Mouse (Mus musculus): Measurements from ENCODE around the gene Ate1.
"Not testable (repeated sequence)": the region's sequence is repeated elsewhere in the genome, so short reads cannot be mapped to it uniquely, and the experiment has no call there.

DNA sequence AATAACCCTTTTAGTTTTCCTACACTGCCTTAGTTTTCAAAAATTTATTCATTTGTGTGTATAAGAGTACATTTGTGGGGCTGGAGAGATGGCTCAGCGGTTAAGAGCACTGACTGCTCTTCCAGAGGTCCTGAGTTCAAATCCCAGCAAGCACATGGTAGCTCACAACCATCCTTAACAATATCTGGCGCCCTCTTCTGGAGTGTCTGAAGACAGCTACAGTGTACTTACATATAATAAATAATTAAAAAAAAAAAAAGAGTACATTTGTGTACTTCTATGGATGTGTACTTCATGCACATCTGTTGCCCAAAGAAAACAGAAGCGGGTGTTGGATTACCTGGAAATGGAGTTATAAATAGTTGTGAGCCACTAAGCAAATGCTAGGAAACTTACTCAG lies 41.2 kb downstream of the Ate1 start:
- TF ChIP-seq POLR2A (IDR thresholded peaks at IDR 0.05; ENCODE audit: low read depth, low read length); CTCF (IDR thresholded peaks at IDR 0.05; ENCODE audit: borderline replicate concordance, insufficient read depth, low read length): not testable (repeated sequence)
